Mouse (Mus musculus) c-Kit-positive CD71-negative TER-119-negative erythroid progenitor cells, embryonic 14.5 days (primary cell): ENCODE data around the gene Asb9.

ENCODE experiments used
- DNase-seq: peaks from one replicate; pipeline ENCODE4 v3.0.0-alpha.2; 2013; ENCODE audit warnings: low read depth

Gene Asb9

GRCm38 (mm10) chrX:164505709-164506498, at the start of gene Asb9:
Gene Asb9, plus strand, starts transcription at chrX:164506327.
- DNase-seq: no peak

- DNase-seq: no peak
Observed at GRCm38 (mm10) chrX:164459205-164459878, 46.8 kb upstream of the Asb9 start.

- no peak for DNase-seq
Observed at GRCm38 (mm10) chrX:164502258-164502657, 3.9 kb upstream of the Asb9 start.

- DNase-seq: no peak
Observed at GRCm38 (mm10) chrX:164507068-164507467, 941 bp downstream of the Asb9 start.

GRCm38 (mm10) chrX:164508728-164509127, 2.6 kb downstream of the Asb9 start:
- no peak for DNase-seq

GRCm38 (mm10) chrX:164522138-164522537, 16.0 kb downstream of the Asb9 start:
- no peak for DNase-seq

- DNase-seq: no peak
Observed at GRCm38 (mm10) chrX:164526566-164526965, 20.4 kb downstream of the Asb9 start.

- peak; percentile 9 for DNase-seq
Observed at GRCm38 (mm10) chrX:164541436-164542317, 35.5 kb downstream of the Asb9 start.

GRCm38 (mm10) chrX:164570195-164570594, 64.1 kb downstream of the Asb9 start:
- no peak for DNase-seq

GRCm38 (mm10) chrX:164576967-164577366, 70.8 kb downstream of the Asb9 start:
- no peak for DNase-seq
